Mouse (Mus musculus) neural tube, embryonic 13.5 days (tissue): ENCODE measurements around the gene Rpl15. TPM values are rescaled to one million over a fixed set of nuclear protein-coding genes. Genes with fewer than 3 reads are reported as not detected.
A peak's percentile ranks its signal among the peaks of the same experiment; 100 is the strongest.
"Not testable (repeated sequence)": the region's sequence is repeated elsewhere in the genome, so short reads cannot be mapped to it uniquely, and the experiment has no call there.

Source experiments
- ATAC-seq: fragments of 200-750 bp; cut with Nextera tagmentation; 2 replicates; pipeline ENCODE4 v1.8.0; 2017; ENCODE audit warnings: low read depth, mild to moderate bottlenecking, moderate TSS enrichment, moderate library complexity
- H3K27ac ChIP-seq: fragments of 300-500 bp; sonication (generic); replicated peaks from 2 replicates; pipeline ENCODE4 v1.5.1; 2015; ENCODE audit warnings: moderate library complexity, mild to moderate bottlenecking, inconsistent platforms
- H3K27me3 ChIP-seq: fragments of 300-500 bp; sonication (generic); 2 replicates; pipeline ENCODE4 v1.6.1; 2015; ENCODE audit warnings: mild to moderate bottlenecking, inconsistent platforms
- H3K36me3 ChIP-seq: fragments of 300-500 bp; sonication (generic); 2 replicates; pipeline ENCODE4 v1.6.1; 2015; ENCODE audit warnings: mild to moderate bottlenecking, inconsistent platforms
- H3K4me1 ChIP-seq: fragments of 300-500 bp; sonication (generic); replicated peaks from 2 replicates; pipeline ENCODE4 v1.6.1; 2015; ENCODE audit warnings: inconsistent platforms
- H3K4me2 ChIP-seq: fragments of 300-500 bp; sonication (generic); 2 replicates; pipeline ENCODE4 v1.6.1; 2015; ENCODE audit warnings: inconsistent platforms, mild to moderate bottlenecking, moderate library complexity
- H3K4me3 ChIP-seq: fragments of 300-500 bp; sonication (generic); 2 replicates; pipeline ENCODE4 v1.5.1; 2015; ENCODE audit warnings: mild to moderate bottlenecking, inconsistent platforms
- H3K9ac ChIP-seq: fragments of 300-500 bp; sonication (generic); 2 replicates; pipeline ENCODE4 v1.6.1; 2015; ENCODE audit warnings: moderate library complexity, mild to moderate bottlenecking, inconsistent platforms
- H3K9me3 ChIP-seq: fragments of 300-500 bp; sonication (generic); 2 replicates; pipeline ENCODE4 v1.6.1; 2016; ENCODE audit warnings: inconsistent platforms
- WGBS: fragments of 180-500 bp; shearing (Covaris S2); methylation state at CpG from one replicate; pipeline ENCODE4 v1.1.7; 2015; 5-methylcytosine and 5-hydroxymethylcytosine counted together
- polyA plus RNA-seq: library from polyadenylated mRNA; unstranded; fragments of >200 nt; fragmentation: Nextera tagmentation; extraction: Ambion mirVana; gene quantifications from 2 replicates; pipeline ENCODE4 v1.2.1, GENCODE M21; 2015

Gene Rpl15
- polyA plus RNA-seq, 1 experiment from 2014 or later = 319 TPM

DNA sequence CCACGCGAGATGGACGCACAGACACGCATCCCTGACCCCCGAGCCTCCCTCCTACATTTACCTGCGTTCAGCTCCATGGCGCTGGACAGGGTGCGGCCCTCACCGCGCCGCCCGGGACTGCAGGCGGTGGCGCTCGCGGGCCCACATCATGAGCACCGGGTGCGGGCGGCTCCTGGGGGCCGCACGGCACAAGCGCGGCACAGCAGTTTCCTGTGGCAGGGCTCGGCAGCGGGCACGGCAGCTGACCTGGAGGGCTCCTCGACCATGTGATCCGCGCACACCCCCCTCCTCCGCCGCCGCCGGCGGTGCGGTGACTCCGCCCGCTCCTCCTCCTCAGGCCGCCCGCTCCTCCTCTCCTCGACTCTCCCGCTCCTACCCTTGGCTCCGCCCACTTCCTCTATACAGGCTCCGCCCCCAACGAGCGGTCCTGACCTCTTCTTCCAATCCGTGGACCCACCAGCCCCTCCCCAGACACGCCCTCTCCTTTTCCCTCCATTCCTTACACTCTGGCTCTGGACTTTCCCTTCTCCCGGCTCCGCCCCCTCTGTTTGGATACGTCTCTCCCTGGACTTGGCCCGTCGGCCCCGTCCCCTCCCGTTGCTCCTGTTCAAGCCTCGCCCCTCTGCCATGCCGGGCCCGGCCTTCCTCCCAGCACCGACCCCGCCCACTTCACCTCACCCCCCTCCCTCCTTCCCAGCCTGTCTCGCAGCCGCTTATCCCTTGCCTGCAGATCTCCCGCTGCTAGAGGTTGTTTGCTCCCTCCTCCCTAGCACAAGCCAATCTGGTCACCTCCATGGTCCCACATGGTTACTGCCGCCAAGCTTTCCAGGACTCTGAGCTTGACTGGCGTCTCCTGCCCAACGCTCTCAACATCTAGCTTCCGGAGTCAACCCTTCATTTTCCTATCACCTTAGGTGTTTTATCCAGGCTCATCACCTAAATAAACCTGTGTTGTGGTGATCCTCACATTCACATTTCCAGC is 32.1 kb downstream of the Rpl15 start, which contains the start of gene Nr1d2:
Gene Nr1d2 (minus strand): TSS at position 378 of the 982 bp plus-strand sequence.
- H3K4me2 ChIP-seq = peak within 1 kb of the TSS; percentile 70
- H3K9ac ChIP-seq = peak within 1 kb of the TSS; percentile 76
- H3K4me3 ChIP-seq = peak within 1 kb of the TSS; percentile 86
- peaks cover 9% of the 10 kb centered on the region; the same call in 1 of the 2 replicates for H3K4me1 ChIP-seq
- no peaks in the 10 kb centered on the region for H3K9me3 ChIP-seq
- under 1% methylated on average over 54 of the region's 66 CpGs for WGBS
- peak within 1 kb of the TSS; percentile 85 for H3K27ac ChIP-seq
- ATAC-seq = peak; percentile 93
- H3K27me3 ChIP-seq = no peaks in the 10 kb centered on the region
- H3K36me3 ChIP-seq = no peaks in the 10 kb centered on the region

DNA sequence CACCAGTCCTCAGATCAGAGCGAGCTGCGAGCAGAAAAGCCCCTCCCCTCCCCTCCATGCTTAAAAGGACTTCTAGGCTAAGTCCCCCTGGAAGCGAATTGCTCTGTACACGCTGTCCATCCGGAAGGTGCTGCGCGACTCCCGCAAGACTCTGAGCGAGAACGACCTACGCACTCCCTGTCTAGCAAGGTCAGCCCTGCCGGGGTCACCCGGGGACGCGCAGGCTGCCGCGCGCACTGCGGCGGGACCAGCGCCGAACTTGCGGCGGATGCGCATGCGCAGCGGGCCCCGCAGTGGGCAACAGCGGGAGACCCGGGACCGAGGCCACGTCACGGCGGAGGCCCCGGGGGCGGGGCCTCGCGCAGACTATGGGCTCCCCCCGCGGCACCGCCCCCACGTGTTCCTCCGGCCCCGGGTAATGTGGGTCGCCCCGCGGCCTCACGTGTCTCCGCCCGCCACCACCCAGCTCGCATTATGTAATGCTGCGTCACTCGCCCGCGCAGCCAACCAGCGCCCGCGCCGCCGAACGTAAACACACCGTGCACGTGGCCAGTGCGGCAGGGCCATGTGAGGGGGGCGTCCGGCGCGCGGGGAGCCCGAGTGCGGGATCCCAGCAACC is 33.0 kb downstream of the Rpl15 start:
- peak; percentile 97 for ATAC-seq
- peak overlapping the region; percentile 70 for H3K4me2 ChIP-seq
- under 1% methylated on average over 67 of the region's 71 CpGs for WGBS

DNA sequence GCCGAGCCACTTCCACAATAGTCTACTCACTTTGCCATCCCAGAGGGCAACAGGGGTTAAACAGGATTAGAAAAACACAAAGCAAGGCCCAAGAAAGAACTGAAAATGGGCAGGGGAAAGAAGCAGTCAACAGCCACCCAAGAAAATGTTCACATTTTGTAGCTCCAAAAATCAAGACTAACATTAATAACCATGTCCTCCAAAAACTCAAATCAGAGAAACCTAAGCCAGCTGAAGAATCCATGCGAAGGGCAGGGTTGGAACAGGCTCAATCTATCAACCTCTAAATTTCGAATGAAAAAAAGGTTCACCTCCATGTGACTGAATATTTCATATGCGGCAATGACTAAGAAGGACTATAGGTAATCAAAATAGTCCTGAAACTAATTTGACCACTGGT is 33.8 kb downstream of the Rpl15 start:
- H3K4me1 ChIP-seq = peaks cover 9% of the 10 kb centered on the region; the same call in 1 of the 2 replicates
- 66% methylated on average over 4 of the region's 4 CpGs for WGBS
- H3K9me3 ChIP-seq = no peaks in the 10 kb centered on the region
- peak overlapping the region; percentile 70 for H3K4me2 ChIP-seq
- H3K27me3 ChIP-seq = no peaks in the 10 kb centered on the region
- no peak for ATAC-seq
- H3K27ac ChIP-seq = no peak overlapping the region
- peak overlapping the region; percentile 86 for H3K4me3 ChIP-seq
- H3K9ac ChIP-seq = no peak overlapping the region
- no peaks in the 10 kb centered on the region for H3K36me3 ChIP-seq

More for the DNA sequence above, 33.0 kb downstream of the Rpl15 start:
- Histone ChIP-seq H3K9ac (peak overlapping the region; percentile 76), H3K9me3 (no peaks in the 10 kb centered on the region), H3K4me1 (peaks cover 9% of the 10 kb centered on the region; the same call in 1 of the 2 replicates), H3K27ac (peak overlapping the region; percentile 85), H3K27me3 (no peaks in the 10 kb centered on the region), H3K36me3 (no peaks in the 10 kb centered on the region), H3K4me3 (peak overlapping the region; percentile 86)

DNA sequence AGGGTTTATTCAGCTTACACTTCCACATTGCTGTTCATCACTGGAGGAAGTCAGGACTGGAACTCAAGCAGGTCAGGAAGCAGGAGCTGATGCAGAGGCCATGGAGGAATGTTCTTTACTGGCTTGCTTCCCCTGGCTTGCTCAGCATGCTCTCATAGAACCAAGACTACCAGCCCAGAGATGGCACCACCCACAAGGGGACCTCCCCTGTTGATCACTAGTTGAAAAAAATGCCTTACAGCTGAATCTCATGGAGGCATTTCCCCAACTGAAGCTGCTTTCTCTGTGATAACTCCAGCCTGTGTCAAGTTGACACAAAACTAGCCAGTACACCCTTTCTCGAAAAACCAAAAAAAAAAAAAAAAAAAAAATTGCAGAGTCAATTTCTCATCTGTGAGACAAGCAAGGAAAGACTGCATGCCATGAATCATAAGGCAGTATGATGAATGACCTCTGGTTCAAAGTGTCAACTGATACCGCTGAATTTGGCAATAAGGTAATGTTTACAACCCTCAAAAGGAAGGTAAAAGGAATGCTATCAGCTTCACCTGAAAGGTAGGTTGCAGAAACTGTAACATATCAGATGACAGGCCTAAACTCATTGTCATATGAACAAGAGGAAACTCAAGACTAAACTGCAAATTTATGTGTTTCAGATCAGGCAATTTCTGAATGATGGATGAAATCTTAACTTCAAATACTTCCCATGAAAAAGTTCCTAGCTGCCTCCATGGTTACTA is 34.5 kb downstream of the Rpl15 start:
- H3K27me3 ChIP-seq, H3K36me3 ChIP-seq, H3K9me3 ChIP-seq, H3K27ac ChIP-seq, H3K4me3 ChIP-seq, ATAC-seq, H3K4me1 ChIP-seq, H3K4me2 ChIP-seq, H3K9ac ChIP-seq: not testable (repeated sequence)
- WGBS = 87% methylated on average over 2 of the region's 2 CpGs

DNA sequence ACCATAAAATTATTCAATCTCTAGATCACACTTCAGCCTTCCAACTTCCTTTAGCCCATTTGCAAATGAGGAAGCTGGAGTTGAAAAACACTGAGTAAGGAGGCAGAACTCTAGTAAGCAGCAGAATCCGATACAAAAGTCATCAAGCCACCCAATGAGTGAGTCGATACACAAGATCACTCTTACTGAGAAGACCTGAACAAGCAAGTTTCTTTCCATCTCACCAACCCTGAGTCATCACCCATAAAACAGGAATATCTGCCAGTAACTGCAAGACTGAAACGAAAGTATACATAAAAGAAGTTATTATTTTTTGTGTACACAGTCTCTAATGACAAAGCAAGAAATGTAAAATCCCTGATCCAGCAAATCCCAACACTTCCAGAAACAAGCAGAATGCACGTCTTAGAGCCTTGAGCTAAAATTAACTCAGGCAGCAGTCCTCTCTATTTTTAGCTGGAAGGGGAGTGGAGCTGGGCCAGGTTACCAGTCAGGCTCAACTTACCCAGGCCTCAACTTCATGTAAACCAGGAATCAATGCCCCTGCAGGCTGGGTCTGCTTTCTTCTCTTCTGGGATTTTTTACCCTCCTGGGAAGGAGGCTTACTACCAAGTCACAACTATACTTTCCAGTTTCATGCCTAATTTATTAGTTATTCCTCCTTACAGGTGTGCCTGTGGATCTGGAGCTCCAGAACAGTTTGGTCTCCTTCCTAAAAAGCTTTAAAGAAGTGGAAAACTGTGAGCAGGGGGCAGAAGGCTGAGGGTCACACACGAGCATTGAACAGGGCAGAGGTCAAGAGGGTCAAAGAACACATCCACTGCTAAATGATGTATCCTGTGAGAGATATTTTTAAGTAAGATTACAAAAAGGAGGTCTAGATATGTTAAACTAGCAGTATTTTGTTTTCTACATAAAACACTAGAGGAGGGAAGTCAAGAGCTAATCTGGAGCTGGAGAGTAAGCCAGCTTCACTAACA is 36.9 kb downstream of the Rpl15 start:
- H3K27ac ChIP-seq = no peak overlapping the region
- H3K36me3 ChIP-seq = no peaks in the 10 kb centered on the region
- no peaks in the 10 kb centered on the region for H3K9me3 ChIP-seq
- H3K4me3 ChIP-seq = no peak overlapping the region
- H3K27me3 ChIP-seq = no peaks in the 10 kb centered on the region
- no peak overlapping the region for H3K4me2 ChIP-seq
- 68% methylated on average over 5 of the region's 5 CpGs for WGBS
- H3K4me1 ChIP-seq = peaks cover 6% of the 10 kb centered on the region; the same call in 1 of the 2 replicates
- no peak overlapping the region for H3K9ac ChIP-seq
- ATAC-seq = no peak

DNA sequence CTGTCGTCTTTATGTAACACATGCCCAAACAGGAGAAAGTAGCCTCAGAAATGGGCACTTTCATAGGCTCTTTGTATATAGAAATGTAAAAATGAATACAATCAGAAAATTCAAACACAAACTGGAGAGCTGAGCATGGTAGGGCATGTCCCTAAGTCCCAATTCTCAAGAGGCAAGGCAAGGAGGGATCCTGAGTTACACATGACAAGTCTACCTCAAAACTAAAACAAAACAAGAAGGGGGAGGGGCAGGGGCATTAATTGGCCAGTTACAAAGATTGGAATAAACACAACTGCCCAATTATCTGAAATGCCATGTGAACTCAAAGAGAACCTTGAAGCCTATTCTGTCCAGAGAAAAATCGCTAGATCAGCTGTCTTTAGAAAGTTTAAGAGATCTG is 38.1 kb downstream of the Rpl15 start:
- no peak for ATAC-seq
- WGBS = 92% methylated on average over 2 of the region's 2 CpGs
- H3K4me1 ChIP-seq = peaks cover 6% of the 10 kb centered on the region; the same call in 1 of the 2 replicates
- no peaks in the 10 kb centered on the region for H3K9me3 ChIP-seq
- no peaks in the 10 kb centered on the region for H3K36me3 ChIP-seq
- H3K27ac ChIP-seq = no peak overlapping the region
- H3K9ac ChIP-seq = no peak overlapping the region
- no peak overlapping the region for H3K4me2 ChIP-seq
- no peak overlapping the region for H3K4me3 ChIP-seq
- no peaks in the 10 kb centered on the region for H3K27me3 ChIP-seq

DNA sequence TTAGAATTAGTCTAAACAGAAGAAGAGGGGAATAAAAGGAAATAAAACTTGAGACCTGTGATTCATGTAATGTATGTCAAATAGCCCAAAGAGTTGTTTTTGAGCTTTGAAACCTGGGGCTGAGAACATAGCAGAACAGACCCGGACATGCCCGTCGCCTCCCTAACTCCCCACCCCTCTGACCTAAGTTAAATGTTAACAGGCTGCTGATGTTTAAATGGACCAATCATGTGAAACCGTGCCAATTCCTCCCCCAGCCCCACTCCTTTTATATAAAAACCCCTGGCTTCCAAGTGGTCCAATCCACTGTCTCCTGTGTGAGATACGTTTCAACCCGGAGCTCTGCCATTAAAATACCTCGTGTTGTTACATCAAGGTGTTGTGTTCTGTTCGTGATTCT is 39.3 kb downstream of the Rpl15 start:
- WGBS = 93% methylated on average over 8 of the region's 8 CpGs

DNA sequence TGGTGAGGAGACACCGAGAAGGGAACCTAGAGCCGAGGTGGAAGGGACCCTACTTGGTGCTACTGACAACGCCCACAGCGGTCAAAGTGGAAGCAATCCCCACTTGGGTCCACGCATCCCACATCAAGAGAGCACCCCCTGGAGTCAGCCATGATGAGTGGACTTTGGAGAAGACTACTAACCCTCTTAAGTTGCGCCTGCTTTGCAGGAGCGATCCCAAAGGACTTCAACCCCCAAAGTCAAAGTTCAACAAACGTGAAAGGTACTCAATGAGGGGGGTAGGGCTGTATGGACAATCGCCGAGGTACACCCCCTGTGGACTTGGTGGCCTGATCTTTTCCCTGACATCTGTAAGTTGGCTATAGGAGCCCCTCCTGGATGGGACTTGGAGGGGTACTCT is 41.4 kb downstream of the Rpl15 start:
- H3K36me3 ChIP-seq, H3K27ac ChIP-seq, H3K27me3 ChIP-seq, H3K4me3 ChIP-seq, ATAC-seq, H3K9ac ChIP-seq, H3K4me1 ChIP-seq, H3K4me2 ChIP-seq, H3K9me3 ChIP-seq: not testable (repeated sequence)
- 95% methylated on average over 10 of the region's 10 CpGs for WGBS

More for the DNA sequence above, 39.3 kb downstream of the Rpl15 start:
- not testable (repeated sequence) for H3K4me3 ChIP-seq, ATAC-seq, H3K9ac ChIP-seq, H3K4me1 ChIP-seq, H3K27ac ChIP-seq, H3K4me2 ChIP-seq, H3K27me3 ChIP-seq, H3K36me3 ChIP-seq, H3K9me3 ChIP-seq

DNA sequence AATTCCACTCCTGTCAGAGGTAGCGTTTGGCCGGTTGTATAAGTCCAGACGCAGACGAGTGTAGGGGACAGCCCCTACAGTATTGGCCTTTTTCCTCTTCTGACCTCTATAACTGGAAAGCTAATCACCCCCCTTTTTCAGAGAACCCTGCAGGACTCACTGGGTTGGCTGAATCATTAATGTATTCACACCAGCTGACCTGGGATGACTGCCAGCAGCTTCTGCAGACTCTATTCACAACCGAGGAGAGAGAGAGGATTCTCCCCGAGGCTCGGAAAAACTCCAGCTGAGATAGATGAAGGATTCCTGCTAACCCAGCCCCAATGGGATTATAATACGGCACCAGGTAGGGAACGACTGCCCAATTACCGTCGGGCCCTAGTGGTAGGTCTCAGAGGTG is 45.0 kb downstream of the Rpl15 start:
- H3K9ac ChIP-seq, ATAC-seq, H3K4me1 ChIP-seq, H3K27me3 ChIP-seq, H3K4me3 ChIP-seq, H3K9me3 ChIP-seq, H3K27ac ChIP-seq, H3K36me3 ChIP-seq: not testable (repeated sequence)
- H3K4me2 ChIP-seq = peak overlapping the region; percentile 25; the same call in 1 of the 2 replicates
- WGBS = 51% methylated on average over 11 of the region's 11 CpGs

DNA sequence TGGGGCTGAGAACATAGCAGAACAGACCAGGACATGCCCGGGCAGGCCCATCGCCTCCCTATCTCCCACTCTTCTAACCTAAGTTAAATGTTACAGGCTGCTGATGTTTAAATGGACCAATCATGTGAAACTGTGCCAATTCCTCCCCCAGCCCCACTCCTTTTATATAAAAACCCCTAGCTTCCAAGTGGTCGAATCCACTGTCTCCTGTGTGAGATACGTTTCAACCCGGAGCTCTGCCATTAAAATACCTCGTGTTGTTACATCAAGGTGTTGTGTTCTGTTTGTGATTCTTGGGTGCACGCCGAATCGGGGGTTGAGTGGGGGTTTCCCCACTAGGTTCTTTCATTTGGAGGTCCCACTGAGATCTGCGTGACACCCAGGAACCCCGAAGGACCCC is 45.8 kb downstream of the Rpl15 start:
- H3K9ac ChIP-seq, H3K9me3 ChIP-seq, H3K36me3 ChIP-seq, H3K4me1 ChIP-seq, ATAC-seq, H3K27ac ChIP-seq, H3K27me3 ChIP-seq, H3K4me2 ChIP-seq, H3K4me3 ChIP-seq: not testable (repeated sequence)
- WGBS = 94% methylated on average over 11 of the region's 11 CpGs

DNA sequence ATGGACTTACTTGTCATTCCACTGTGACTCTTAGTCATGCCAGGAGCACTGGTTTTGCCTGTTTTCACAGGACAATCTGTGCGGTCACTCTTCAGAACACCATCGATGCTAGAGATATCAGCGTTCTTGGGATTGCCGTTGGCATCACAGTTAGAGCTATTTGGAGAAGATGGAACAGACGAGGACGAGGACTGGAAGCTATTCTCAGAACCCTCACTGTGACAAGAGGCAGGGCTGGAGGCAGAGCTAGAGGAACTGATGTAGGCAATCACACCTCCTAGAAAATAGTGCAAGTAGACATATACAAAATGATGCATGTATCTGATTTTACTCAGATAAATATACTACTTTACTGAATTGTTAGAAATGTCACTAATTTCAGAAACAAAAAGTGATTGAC is 49.2 kb downstream of the Rpl15 start:
- Histone ChIP-seq H3K9ac (no peak overlapping the region), H3K4me3 (no peak overlapping the region), H3K27ac (no peak overlapping the region), H3K4me1 (0 out of 2 replicates have a peak, but pooled peaks cover 5% of the 10 kb centered on the region), H3K4me2 (no peak overlapping the region), H3K9me3 (no peaks in the 10 kb centered on the region), H3K36me3 (no peaks in the 10 kb centered on the region), H3K27me3 (no peaks in the 10 kb centered on the region)
- 94% methylated on average over 6 of the region's 6 CpGs for WGBS
- no peak for ATAC-seq
